Mouse (Mus musculus) ovary, postnatal 36 days (tissue): ENCODE results near the gene Gm21994.
A peak's percentile ranks its signal among the peaks of the same experiment; 100 is the strongest.
"Not testable (repeated sequence)": the region's sequence is repeated elsewhere in the genome, so short reads cannot be mapped to it uniquely, and the experiment has no call there.

Experiments used
- DNase-seq: peaks from one replicate; pipeline ENCODE4 v3.0.0; 2022; ENCODE audit warnings: low spot score, mixed read lengths

Gm21994 gene

DNA sequence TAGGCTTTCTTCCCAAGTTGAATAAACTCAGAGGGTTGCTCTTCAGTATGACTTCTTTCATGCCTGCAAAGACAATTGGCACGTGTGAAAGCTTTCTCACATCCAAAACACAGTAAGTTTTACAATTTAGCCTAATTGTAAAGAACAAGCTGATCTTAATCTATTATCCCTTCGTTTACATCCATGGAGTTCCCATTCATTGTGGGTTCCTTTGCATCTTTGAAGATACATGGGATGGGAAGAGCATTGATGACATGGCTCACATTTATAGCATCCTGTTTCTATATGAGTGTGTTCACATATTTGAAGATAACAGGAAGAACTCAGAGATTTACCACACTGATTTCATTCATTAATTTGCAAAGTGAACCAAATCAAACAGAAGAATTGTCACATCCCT lies at the start of gene Gm21994:
Gene Gm21994, minus strand, starts transcription at position 101 of the 400 bp plus-strand sequence.
- not testable (repeated sequence) for DNase-seq

DNA sequence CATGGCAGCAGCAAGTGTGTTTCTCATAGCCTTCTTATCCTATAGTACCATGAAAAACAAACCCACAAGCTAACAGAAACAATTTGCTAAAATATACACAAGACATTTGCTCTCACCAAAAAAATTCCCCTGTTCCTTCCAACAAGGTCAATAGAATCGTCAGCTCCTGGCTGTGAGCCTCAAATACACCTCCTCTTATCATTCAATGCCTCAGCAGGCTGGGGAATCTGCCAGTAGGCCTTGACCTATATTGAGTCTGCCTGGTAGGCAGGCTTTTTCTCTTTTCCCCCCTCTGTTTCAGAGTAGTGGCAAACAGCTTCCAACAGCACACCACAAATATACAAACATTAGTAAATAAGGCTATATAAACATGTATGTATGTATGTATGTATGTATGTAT lies 43.7 kb upstream of the Gm21994 start:
- peak; percentile 8 for DNase-seq

DNA sequence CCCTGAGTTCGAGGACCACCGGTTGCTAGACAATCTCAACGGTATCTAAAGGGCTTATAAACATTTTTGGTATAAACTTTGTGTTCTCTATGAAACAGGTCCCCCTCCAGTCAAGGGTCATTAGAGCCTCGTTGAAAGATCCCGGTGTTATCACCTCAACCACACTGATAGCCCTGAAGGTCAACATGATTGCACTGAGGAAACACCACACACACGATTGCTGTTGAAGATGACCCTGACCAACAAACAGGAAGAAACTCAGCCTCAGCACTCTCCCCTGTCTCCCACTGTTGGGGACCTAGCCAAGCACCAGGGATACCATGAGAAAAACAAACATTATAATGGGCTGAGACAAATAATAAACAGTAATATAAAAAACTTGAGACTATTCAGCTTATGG lies 38.3 kb upstream of the Gm21994 start:
- DNase-seq: no peak

DNA sequence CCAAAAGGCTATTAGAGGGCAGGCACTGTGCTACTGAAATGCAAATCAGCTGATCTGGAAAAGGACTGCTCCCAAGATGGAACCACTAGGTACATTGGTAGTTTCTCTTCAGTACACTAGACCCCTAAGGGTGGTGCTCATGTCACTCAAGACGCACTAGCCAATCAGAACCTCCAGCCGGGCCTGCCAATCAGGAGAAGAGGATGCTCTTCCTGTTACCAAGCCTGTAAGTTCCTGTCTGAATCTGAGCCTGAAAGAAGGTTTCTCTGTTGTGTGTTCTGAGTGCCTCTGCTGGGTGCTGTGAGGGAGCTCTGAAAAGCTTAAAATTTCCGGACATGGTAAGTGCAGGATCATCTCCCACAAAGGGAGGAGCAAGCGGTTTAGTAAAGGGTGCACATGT lies 1.9 kb upstream of the Gm21994 start, which contains the start of gene Gm14124:
Gene Gm14124, plus strand, starts transcription at position 227 of the 400 bp plus-strand sequence.
- DNase-seq: not testable (repeated sequence)

DNA sequence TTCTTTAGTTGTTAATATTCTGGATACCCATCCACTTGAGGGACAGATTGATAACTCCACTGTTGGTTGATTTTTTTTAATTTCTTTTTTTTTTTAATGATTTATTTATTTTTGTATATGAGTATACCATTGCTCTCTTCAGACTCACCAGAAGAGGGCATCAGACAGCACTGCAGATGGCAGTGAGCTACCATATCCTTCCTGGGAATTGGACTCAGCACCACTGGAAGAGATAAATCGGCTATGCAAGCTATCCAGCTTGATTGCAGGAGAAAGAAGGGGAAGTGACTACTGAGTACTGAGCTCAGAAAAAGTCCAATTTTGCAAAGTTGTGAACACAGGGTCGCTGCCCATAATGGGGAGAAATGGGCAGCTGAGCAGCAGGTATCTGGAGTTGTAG lies 1.5 kb upstream of the Gm21994 start:
- DNase-seq: not testable (repeated sequence)

DNA sequence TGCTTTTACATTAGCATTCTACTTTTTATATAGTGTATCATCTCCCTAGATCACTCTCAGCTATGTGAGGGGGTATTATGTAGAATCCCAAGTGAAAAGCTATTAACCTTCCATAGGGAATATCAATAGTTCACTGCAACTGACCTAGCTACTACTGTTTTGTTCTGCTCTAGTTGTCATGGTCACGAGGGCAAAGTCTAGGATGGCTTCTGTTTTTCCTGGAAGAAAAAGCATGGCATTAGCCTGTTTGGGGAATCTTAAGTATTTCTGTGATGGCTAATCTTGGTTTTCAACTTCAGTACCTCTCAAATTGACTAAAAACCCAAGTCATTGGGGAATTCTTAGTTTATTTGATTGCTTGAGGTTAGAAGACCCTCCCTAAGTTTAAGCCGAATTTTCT lies 12.2 kb downstream of the Gm21994 start:
- DNase-seq: no peak

DNA sequence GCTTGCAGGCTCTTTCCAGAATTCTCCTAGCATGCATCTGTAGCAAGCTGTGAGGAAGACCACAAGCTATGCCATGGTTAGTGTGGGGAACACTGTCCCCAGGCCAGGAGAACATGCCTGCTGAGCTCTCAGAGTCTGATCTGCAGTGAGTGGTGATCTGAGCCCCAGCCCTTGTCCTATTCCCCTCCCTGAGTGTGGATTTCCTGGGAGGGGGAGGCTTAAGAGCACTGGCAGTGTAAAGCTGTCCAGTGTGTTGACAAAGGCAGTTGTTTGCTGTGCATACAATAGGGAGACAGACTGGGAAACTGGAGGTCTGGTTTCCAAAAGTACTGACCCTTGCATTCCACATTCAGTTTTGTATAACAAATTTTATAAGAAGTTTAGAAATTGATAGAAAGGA lies 32.1 kb downstream of the Gm21994 start:
- DNase-seq: not testable (repeated sequence)

DNA sequence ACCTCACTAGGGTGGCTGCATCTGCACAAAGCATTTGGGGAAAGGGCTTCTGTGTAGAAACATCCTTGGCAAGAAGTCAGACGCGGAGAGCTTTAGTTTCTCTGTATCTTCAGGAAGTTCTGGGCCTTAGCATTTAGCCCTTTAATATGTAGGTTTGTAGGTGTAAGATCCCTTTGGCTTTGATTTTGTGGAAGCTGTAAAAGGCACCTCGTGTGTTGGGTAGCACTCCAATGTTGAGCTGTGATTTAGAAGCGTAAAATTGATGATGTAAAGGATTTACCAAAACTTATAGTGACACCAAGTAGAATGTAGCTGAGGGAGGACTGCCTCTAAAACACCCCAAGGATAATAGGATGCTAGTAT lies 37.0 kb downstream of the Gm21994 start:
- not testable (repeated sequence) for DNase-seq

DNA sequence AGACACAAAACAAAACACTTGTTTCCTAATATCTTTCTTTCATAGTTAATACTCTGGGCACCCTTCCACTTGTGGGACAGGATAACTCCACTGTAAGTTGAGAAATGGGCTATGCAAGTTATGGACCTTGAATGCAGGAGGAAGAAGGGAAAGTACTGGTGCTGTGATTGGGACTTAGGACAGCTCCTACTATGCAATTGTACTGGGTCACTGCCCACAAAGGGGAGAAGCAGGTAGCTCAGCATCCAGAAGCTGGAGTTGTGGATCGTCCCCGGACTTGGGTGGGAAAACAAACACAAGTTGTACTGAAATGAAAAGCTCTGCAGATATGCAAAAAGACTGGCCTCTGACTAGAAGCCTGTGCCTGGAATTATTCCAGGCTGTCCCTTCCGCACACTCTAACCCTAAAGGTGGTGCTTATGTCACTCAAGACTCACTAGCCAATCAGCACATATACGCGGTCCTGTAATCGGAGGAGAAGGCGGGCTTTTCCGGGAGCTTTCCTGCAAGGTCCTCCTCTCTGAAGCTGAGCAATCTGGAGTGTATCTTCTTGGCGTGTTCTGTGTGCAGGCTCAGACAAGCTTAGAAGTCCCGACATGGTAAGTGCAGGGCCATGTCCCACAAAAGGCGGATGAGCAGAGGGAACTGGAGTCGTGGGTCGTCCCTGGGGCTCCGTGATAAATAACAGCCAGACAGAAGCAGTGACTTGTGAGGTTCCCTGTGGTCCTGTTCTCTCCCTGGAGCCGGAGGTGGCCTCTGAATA lies 37.6 kb downstream of the Gm21994 start, which contains the start of gene Zfp937:
Gene Zfp937, plus strand, starts transcription at position 474 of the 763 bp plus-strand sequence.
- peak; percentile 76 for DNase-seq
